Mouse (Mus musculus) gastrocnemius, postnatal 25 days (tissue): Measurements from ENCODE around the gene Engase. TPM values are rescaled to one million over a fixed set of nuclear protein-coding genes. Genes with fewer than 3 reads are reported as not detected.

Source experiments
- DNase-seq: peaks from one replicate; pipeline ENCODE4 v3.0.0; 2022
- total RNA-seq, 2 experiments: library from RNA; stranded (reverse); gene quantifications; 1 replicate in 1 of 2; 2 replicates in 1 of 2; pipeline ENCODE4 v1.2.3; 2021

The Engase gene
- total RNA-seq, 2 experiments from 2014 or later, result 5.4 to 9.5 TPM

- no peak for DNase-seq
These were observed 11.7 kb downstream of the Engase start for GRCm38 (mm10) chr11:118488191-118488906.

GRCm38 (mm10) chr11:118488907-118489270 lies 12.3 kb downstream of the Engase start:
- no peak for DNase-seq

GRCm38 (mm10) chr11:118490566-118491218 lies 14.1 kb downstream of the Engase start:
- DNase-seq, result peak; percentile 77

- DNase-seq, result no peak
These were observed 14.6 kb downstream of the Engase start for GRCm38 (mm10) chr11:118491230-118491629.

GRCm38 (mm10) chr11:118493458-118493857 lies 16.8 kb downstream of the Engase start:
- DNase-seq, result no peak

- no peak for DNase-seq
These were observed 17.5 kb downstream of the Engase start for GRCm38 (mm10) chr11:118494001-118494737.

- DNase-seq, result no peak
These were observed 18.4 kb downstream of the Engase start for GRCm38 (mm10) chr11:118495065-118495464.

GRCm38 (mm10) chr11:118496066-118496689 lies 19.5 kb downstream of the Engase start:
- no peak for DNase-seq

GRCm38 (mm10) chr11:118502990-118503389 lies 26.4 kb downstream of the Engase start:
- no peak for DNase-seq

GRCm38 (mm10) chr11:118503418-118504179 lies 27.0 kb downstream of the Engase start:
- no peak for DNase-seq

- no peak for DNase-seq
These were observed 27.5 kb downstream of the Engase start for GRCm38 (mm10) chr11:118504180-118504454.

GRCm38 (mm10) chr11:118507095-118507494 lies 30.5 kb downstream of the Engase start:
- DNase-seq, result no peak

- DNase-seq, result peak; percentile 50
These were observed 31.3 kb downstream of the Engase start for GRCm38 (mm10) chr11:118507904-118508303.

- no peak for DNase-seq
These were observed 31.7 kb downstream of the Engase start for GRCm38 (mm10) chr11:118508341-118508740.

- no peak for DNase-seq
These were observed 35.2 kb downstream of the Engase start for GRCm38 (mm10) chr11:118511851-118512250.

GRCm38 (mm10) chr11:118512257-118512910 lies 35.8 kb downstream of the Engase start:
- no peak for DNase-seq

- DNase-seq, result no peak
These were observed 41.3 kb downstream of the Engase start for GRCm38 (mm10) chr11:118517924-118518323.

- DNase-seq, result no peak
These were observed 42.1 kb downstream of the Engase start for GRCm38 (mm10) chr11:118518743-118519142.

GRCm38 (mm10) chr11:118520251-118520650 lies 43.6 kb downstream of the Engase start:
- DNase-seq, result no peak

GRCm38 (mm10) chr11:118520932-118521331 lies 44.3 kb downstream of the Engase start:
- no peak for DNase-seq

- no peak for DNase-seq
These were observed 47.0 kb downstream of the Engase start for GRCm38 (mm10) chr11:118523496-118524145.
